Mouse (Mus musculus) stomach, postnatal 0 days (tissue): ENCODE data around the gene Srgap1.

Experiments used
- CTCF ChIP-seq: IDR thresholded peaks from 2 replicates; pipeline ENCODE4 v1.5.1; 2016; ENCODE audit warnings: antibody characterized with exemption, low read depth, mild to moderate bottlenecking, moderate library complexity
- EP300 ChIP-seq: optimal IDR thresholded peaks from 2 replicates; pipeline ENCODE3; 2016; ENCODE audit warnings: antibody characterized with exemption

GRCm38 (mm10) chr10:121900772-121901171, 146.3 kb downstream of the Srgap1 start:
- no peak for TF ChIP-seq CTCF
- TF ChIP-seq EP300: no peak
